Mouse (Mus musculus) midbrain, postnatal 0 days (tissue): ENCODE results near the gene Rab15. TPM values are rescaled to one million over a fixed set of nuclear protein-coding genes. Genes with fewer than 3 reads are reported as not detected.

Source experiments
- ATAC-seq: fragments of 200-750 bp; cut with Nextera tagmentation; 2 replicates; pipeline ENCODE4 v1.8.0; 2017; ENCODE audit warnings: moderate number of reproducible peaks, mild to moderate bottlenecking, moderate TSS enrichment, moderate library complexity; ENCODE audit not compliant: low FRiP score
- DNase-seq: peaks from one replicate; pipeline ENCODE4 v3.0.0-alpha.2; 2015; ENCODE audit warnings: low spot score
- H3K27ac ChIP-seq: fragments of 300-500 bp; sonication (generic); 2 replicates; pipeline ENCODE4 v1.5.1; 2014; ENCODE audit warnings: low read depth, mild to moderate bottlenecking, low read length, mixed read lengths
- H3K27me3 ChIP-seq: fragments of 300-500 bp; sonication (generic); 2 replicates; pipeline ENCODE4 v1.6.1; 2014; ENCODE audit warnings: low read length, control low read depth, mixed read lengths; ENCODE audit not compliant: insufficient read depth
- H3K36me3 ChIP-seq: fragments of 300-500 bp; sonication (generic); 2 replicates; pipeline ENCODE4 v1.6.1; 2014; ENCODE audit warnings: low read length, control low read depth, mixed read lengths; ENCODE audit not compliant: insufficient read depth
- H3K4me1 ChIP-seq: fragments of 300-500 bp; sonication (generic); 2 replicates; pipeline ENCODE4 v1.6.1; 2014; ENCODE audit warnings: mild to moderate bottlenecking, control low read depth, antibody characterized with exemption, low read length, mixed read lengths; ENCODE audit not compliant: insufficient read depth
- H3K4me2 ChIP-seq: fragments of 300-500 bp; sonication (generic); 2 replicates; pipeline ENCODE4 v1.6.1; 2014; ENCODE audit warnings: low read depth, mild to moderate bottlenecking, low read length, mixed read lengths; ENCODE audit not compliant: poor library complexity, severe bottlenecking
- H3K4me3 ChIP-seq: fragments of 300-500 bp; sonication (generic); 2 replicates; pipeline ENCODE4 v1.5.1; 2014; ENCODE audit warnings: low read depth, mild to moderate bottlenecking, low read length, moderate library complexity
- H3K9ac ChIP-seq: fragments of 300-500 bp; sonication (generic); replicated peaks from 2 replicates; pipeline ENCODE4 v1.6.1; 2014; ENCODE audit warnings: mild to moderate bottlenecking, low read length, moderate library complexity, mixed read lengths; ENCODE audit not compliant: poor library complexity, severe bottlenecking
- H3K9me3 ChIP-seq: fragments of 300-500 bp; sonication (generic); 2 replicates; pipeline ENCODE4 v1.6.1; 2016; ENCODE audit warnings: low read length, control low read depth
- CTCF ChIP-seq: IDR thresholded peaks from 2 replicates; pipeline ENCODE4 v1.5.1; 2016; ENCODE audit warnings: antibody characterized with exemption, mild to moderate bottlenecking
- WGBS: fragments of 180-500 bp; shearing (Covaris S2); extraction: QIAGEN DNeasy Blood & Tissue Kit; methylation state at CpG from one replicate; pipeline ENCODE4 v1.1.7; 2014; 5-methylcytosine and 5-hydroxymethylcytosine counted together
- polyA plus RNA-seq: library from polyadenylated mRNA; unstranded; fragments of >200 nt; fragmentation: Nextera tagmentation; extraction: Ambion mirVana; gene quantifications from 2 replicates; pipeline ENCODE4 v1.2.1, GENCODE M21; 2015
- total RNA-seq: library from RNA; depleted of rRNA; stranded (reverse); fragments of >200 nt; gene quantifications from 2 replicates; pipeline ENCODE4 v1.2.3, GENCODE M21; 2014

Rab15 gene
- total and polyA plus RNA-seq, 2 experiments from 2014 or later: 57.2 to 122 TPM

GRCm38 (mm10) chr12:76775132-76775531 is 47.6 kb downstream of the Rab15 start:
- no peaks in the 10 kb centered on the region for H3K36me3 ChIP-seq
- H3K9me3 ChIP-seq: no peaks in the 10 kb centered on the region
- H3K27me3 ChIP-seq: no peaks in the 10 kb centered on the region
- H3K4me1 ChIP-seq: no peaks in the 10 kb centered on the region
- no peak overlapping the region for H3K27ac ChIP-seq
- no peak overlapping the region for H3K9ac ChIP-seq
- H3K4me3 ChIP-seq: no peak overlapping the region
- WGBS: 70% methylated on average over 4 of the region's 4 CpGs
- ATAC-seq (no peak), DNase-seq (no peak)
- H3K4me2 ChIP-seq: no peak overlapping the region
- TF ChIP-seq CTCF: no peak

DNA sequence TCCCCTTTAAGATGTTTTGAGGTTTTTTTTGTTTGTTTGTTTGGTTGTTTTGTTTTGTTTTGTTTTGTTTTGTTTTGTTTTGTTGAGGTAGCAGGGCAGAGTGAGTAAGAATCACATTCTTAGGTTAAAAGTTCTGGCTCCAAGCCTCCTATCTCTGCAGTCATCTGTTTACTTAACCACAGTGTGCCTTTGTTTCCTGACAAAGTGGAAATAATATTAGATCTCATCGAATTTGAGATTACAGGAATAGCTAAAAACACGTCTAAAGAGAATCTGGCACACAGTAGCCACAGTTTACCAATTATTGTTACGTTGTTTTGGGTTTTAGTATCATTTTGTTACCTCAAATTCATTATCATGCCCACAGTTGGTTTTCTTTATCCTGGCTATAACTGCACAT is 48.1 kb downstream of the Rab15 start:
- ATAC-seq: no peak
- WGBS: 83% methylated on average over 3 of the region's 3 CpGs

GRCm38 (mm10) chr12:76771540-76771939 is 51.2 kb downstream of the Rab15 start:
- ATAC-seq (no peak), DNase-seq (no peak)
- Histone ChIP-seq H3K27me3 (no peaks in the 10 kb centered on the region), H3K27ac (no peak overlapping the region), H3K4me3 (no peak overlapping the region), H3K36me3 (no peaks in the 10 kb centered on the region), H3K4me2 (no peak overlapping the region), H3K9ac (no peak overlapping the region), H3K9me3 (no peaks in the 10 kb centered on the region), H3K4me1 (no peaks in the 10 kb centered on the region)
- TF ChIP-seq CTCF: no peak
- 91% methylated on average over 5 of the region's 5 CpGs for WGBS

More for the DNA sequence above, 48.1 kb downstream of the Rab15 start:
- Histone ChIP-seq H3K4me2 (no peak overlapping the region), H3K27me3 (no peaks in the 10 kb centered on the region), H3K27ac (no peak overlapping the region), H3K9me3 (no peaks in the 10 kb centered on the region), H3K36me3 (no peaks in the 10 kb centered on the region), H3K4me1 (no peaks in the 10 kb centered on the region), H3K9ac (no peak overlapping the region), H3K4me3 (no peak overlapping the region)
- DNase-seq: no peak
- no peak for TF ChIP-seq CTCF

DNA sequence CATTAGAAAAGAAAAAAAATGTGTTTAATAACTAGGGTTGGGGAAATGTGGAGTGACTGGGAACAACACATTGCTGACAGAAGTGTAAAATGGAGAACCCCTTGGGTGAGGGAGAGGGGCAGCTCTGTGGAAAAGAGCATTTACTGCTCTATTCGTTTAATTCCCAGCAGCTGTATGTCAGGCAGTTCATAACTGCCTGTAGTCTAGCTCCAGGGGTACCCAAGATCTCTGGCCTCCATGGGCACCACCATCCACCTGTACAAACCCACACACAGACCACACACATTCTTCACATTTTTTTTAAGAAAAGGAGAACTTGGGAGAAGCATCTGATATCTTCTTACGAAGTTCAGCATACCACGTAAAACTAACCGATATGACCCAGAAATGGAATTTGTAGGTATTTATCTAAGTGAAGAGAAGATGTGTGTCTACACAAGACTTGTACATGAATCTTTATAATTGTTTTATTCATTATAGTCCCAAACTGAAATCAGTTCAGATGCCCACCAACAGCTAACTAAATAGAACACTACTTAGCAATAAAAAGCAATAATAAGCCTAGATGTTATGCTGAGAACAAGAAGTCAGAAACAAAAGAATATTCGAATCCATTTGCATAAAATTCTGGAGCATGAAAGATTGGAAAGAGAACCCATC is 51.7 kb downstream of the Rab15 start:
- H3K27ac ChIP-seq: no peak overlapping the region
- H3K27me3 ChIP-seq: no peaks in the 10 kb centered on the region
- ATAC-seq (no peak), DNase-seq (no peak)
- H3K9ac ChIP-seq: no peak overlapping the region
- 88% methylated on average over 5 of the region's 5 CpGs for WGBS
- H3K36me3 ChIP-seq: no peaks in the 10 kb centered on the region
- no peak for TF ChIP-seq CTCF
- no peaks in the 10 kb centered on the region for H3K4me1 ChIP-seq
- no peak overlapping the region for H3K4me2 ChIP-seq
- H3K9me3 ChIP-seq: no peaks in the 10 kb centered on the region
- H3K4me3 ChIP-seq: no peak overlapping the region

- Histone ChIP-seq H3K9me3 (no peaks in the 10 kb centered on the region), H3K36me3 (no peaks in the 10 kb centered on the region), H3K4me3 (peak overlapping the region; percentile 51), H3K9ac (peak overlapping the region; percentile 74), H3K27me3 (no peaks in the 10 kb centered on the region), H3K4me2 (peak overlapping the region; percentile 57), H3K27ac (peak overlapping the region; percentile 88), H3K4me1 (no peaks in the 10 kb centered on the region)
- peak; percentile 32 for DNase-seq
- 28% methylated on average over 20 of the region's 20 CpGs for WGBS
- no peak for TF ChIP-seq CTCF
- ATAC-seq: peak; percentile 61
Observed at GRCm38 (mm10) chr12:76765901-76766630, 56.6 kb downstream of the Rab15 start.

GRCm38 (mm10) chr12:76765354-76765851 is 57.3 kb downstream of the Rab15 start, which contains the start of the genes Churc1 and Fntb:
Churc1 (plus strand) TSS chr12:76765538.
Fntb (plus strand) TSS chr12:76765589.
- peak; percentile 29 for TF ChIP-seq CTCF
- Histone ChIP-seq H3K27ac (peak within 1 kb of the TSS; percentile 88), H3K9ac (peak within 1 kb of the TSS; percentile 74), H3K36me3 (no peaks in the 10 kb centered on the region), H3K4me1 (no peaks in the 10 kb centered on the region), H3K9me3 (no peaks in the 10 kb centered on the region), H3K4me2 (peak within 1 kb of the TSS; percentile 57), H3K4me3 (peak within 1 kb of the TSS; percentile 51), H3K27me3 (no peaks in the 10 kb centered on the region)
- ATAC-seq (peak; percentile 96), DNase-seq (peak; percentile 96)
- under 1% methylated on average over 31 of the region's 31 CpGs for WGBS
